Mouse (Mus musculus) WW6 (cell line): ENCODE measurements at regions not wholly inside any gene's neighbourhood (a gene's known extent, or its start where the extent isn't known, plus 50 kb on each side); places are given as distances from the start of the nearest gene placed in this dataset.

Experiments used
- DNase-seq: peaks from one replicate; pipeline ENCODE4 v3.0.0-alpha.2; 2013; ENCODE audit warnings: low read depth, low spot score

DNA sequence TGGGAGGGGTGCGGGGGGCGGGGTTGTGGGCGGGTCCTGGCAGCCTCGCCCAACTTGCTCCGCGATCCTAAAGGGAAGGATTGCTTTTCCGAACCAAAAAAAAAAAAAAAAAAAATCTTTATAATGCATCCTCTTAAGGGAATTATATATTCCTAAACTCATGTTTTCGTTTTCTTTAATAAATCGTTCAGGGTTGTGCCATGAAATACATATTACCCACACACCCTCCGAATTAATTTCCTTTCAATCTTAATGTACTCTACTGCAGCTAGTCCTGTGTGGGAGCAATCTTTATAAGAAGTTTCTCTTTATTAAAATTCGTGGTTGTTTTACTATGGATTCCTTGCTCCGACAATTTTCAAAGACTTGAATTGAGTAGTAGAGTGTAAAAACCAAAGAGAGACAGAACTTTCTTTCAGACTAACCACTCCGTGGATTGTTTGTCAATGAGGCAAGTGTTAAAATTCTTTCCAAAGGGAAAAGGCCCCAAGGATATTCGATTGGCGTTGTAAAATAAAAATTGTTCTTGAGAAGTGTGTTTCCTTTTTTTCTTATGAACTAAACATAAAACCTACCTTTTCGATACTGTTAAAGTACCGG, 253.6 kb upstream of the Nfe2l3 start:
- DNase-seq: no peak

DNA sequence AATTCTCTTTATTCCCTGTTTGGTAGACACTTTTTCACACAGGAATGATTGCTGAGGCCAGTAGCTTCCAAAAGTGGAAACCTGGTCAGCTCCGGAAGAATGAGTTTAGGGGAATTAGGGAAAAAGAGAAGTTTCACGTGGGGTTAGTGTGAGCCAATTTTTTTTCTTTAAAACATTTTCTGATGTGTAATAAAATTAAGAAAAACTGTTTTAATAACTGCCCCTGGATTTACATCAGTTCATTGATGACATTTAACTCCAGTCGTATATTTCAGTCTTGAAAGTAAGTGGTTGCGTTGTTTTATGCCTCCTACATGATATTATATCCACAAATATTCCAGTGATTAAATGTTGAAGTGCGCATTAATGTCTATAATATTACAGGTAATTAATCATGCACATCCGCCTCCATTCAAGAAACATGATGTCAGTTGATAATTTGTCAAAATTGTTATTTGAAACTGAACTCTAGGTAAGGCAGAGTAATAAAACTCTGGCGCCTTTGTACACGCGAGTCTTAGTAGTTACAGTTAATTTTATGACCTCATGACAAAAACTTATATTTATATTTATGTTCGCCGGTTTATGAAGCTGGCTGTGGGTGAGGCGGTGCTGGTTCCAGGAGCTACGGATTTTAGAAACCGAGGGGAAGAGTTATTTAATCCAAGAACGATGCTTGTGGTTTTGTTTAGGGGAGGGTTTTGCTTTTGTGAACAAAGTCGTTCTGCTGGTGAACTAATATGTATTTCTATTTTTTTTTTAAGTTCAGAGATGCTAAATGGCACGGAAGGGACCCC, 252.5 kb upstream of the Nfe2l3 start:
- DNase-seq: no peak

- DNase-seq: no peak
These were observed 251.3 kb upstream of the Nfe2l3 start for GRCm38 (mm10) chr6:51180881-51181875.

- DNase-seq: no peak
These were observed 250.6 kb upstream of the Nfe2l3 start for GRCm38 (mm10) chr6:51181905-51182304.

DNA sequence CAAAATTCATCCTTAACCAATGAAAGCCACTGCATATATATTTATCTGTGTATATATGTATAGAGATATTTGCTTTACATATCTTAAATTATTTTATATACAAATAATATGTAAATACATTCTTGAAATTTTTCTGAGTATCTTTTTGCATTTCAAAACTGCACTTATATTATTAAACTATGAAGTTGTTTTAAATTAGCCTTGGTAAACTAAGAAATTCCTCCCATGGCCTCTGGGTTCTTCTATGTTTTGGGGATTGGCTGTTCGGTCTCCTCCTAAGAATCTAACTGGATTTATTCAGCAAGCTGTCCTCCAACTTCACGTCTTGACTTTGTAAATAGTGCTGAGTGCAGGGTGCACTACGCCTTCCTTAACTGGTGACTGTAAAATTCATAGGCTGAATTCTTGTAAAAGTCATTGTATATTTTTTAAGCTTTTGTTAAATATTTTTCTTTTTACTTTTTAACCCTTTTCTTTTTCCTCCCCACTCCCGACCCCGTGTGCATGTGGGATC, 249.6 kb upstream of the Nfe2l3 start:
- no peak for DNase-seq

DNA sequence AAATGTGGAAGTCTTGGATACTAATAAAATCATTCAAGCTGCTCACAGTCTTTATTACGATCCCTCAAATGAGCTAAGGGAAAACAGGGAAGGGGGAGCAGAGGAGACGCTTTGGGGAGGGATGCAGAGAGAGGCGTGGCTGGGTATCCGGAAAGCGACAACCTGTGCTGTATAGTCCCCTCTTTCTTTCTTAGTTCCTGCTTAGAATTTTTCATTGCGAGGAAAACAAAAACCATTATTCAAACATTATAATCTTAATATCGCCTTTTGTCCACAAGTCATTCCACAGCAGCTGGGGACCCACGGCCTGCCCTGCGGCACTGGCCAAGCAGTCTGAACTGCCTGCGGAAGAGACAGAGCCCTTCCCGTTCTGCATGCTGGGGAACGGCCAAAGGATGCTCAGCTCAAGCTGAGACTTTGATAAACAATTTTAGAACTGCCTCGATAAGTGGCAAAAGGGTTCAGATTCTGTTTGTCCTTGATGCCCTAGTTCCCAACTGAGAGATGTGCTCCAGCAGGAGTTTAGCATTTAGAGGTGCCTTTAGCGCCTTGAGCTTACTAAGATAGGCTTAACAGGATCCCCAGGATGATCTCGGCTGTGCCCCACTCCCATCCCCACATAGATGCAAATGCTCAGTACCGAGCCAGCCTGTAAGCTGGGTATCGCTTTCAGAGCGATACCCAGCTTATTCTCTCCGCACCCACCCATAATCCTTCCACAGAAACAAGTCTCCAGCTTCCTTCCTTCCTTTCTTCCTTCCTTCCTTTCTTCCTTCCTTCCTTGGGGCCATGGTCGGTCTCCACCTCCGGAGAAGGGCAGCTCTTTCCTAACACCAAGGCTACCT, 248.7 kb upstream of the Nfe2l3 start:
- DNase-seq: no peak

GRCm38 (mm10) chr6:51184500-51184899, 248.0 kb upstream of the Nfe2l3 start:
- DNase-seq: no peak

DNA sequence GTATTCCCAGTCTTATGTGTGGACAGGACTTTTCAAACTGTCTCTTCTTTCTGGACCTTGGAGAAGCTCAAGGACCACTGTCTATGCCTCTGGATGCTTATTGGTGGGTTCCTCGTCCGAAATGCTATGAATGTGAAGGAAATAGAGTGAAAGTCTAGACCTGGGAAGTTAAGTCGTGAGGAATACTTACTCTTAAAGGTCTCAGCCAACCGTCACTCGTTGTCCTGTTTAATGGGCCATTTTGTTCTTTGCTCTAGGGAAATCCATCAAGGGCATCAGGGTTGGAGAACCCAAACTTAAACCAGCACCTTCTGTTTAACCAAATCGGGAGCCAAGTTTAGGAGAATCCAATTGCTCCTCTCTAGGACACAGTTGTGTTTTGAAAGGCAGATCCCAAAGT, 247.3 kb upstream of the Nfe2l3 start:
- DNase-seq: no peak

DNA sequence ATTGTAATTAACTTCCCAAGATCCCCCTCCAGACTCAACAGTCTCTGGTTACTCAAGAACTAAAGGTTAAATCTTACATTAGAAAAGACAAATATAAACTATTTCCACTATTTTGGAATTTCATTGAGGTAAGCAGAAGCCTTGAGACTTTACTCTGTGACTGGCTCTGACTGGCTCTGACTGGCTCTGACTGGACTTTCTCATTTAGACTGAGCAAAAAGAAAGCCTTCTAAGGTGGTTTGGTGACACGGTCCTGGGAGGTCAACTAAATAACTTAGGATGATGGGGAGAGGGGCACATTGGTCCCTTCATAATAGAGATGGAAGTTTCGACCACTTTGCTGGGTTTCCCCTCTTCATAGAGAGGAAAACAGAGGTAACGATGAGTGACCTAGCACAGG, 243.3 kb upstream of the Nfe2l3 start:
- no peak for DNase-seq

- DNase-seq: no peak
These were observed 239.6 kb upstream of the Nfe2l3 start for GRCm38 (mm10) chr6:51192826-51193225.

DNA sequence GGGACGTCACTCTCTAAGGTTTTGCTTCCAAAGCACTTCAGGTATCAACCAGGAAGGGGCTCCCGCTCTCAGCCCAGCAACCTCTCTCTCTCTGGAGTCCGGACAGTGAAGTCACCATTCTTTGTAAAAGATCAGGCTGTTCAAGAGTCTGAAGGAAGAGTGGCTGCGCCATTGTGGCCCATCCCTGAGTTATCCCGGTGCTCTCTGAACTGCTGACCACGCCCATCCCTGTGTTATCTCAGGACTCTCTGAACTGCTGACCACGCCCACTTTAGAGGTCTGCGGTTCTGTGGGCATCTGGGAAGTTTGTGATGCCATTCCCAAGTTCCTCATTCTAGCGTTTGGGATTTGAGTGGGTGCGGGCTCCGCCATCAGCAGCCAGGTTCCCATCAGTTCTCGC, 239.1 kb upstream of the Nfe2l3 start:
- peak; percentile 54 for DNase-seq

DNA sequence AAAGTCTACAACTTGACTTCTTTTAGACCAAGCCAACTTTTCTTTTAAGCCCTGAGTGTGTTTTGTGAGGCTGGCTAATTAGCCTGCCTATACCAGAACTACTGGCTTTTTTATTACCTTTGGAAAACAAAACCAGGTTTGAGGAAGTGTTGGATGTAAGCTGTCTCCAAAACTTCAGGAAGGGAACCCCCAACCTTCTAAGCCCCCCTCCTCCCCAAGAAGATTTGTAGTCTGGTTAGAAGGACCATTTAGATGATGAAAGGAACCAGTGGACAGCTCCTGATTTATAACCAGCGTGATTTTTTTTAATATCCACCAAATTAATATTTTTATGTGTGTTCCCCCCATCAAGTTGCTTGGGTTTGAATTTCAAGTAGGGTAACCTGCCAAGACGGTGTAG, 236.1 kb upstream of the Nfe2l3 start:
- no peak for DNase-seq

DNA sequence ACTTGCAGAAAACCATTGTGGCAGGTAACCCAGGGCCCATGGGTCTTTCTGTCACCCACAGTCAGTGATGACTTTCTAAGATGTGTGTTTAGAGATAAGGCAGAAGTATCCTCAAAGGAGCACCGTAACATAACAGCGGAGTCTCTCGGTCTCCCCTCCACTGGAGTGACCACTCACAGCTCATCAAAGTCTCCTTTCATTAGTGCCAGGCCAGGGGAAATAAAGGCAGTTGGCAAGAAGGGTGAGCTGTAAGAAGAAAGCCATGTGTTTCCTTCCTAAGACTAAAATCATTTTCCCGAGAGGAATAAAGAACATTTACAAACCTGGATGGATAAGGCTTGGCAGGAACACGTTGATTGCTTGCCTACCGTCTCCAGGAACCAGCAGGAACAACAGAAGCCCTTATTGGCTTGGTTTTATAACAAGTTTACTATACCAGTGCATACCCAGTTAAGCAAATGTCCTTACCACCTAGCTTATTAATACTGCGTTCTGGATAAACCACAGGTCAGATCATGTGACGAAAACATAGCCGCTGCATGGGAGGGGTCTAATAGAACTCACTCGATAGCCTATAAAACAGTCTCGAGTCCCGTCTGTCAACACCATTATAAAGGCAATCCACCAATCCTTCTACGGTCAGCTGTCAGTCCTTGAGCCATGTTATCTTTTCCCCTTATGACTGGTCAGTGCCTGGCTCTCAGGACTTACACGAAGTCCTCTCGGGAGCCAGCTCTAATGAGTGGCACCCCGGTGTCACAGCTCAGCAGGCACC, 235.3 kb upstream of the Nfe2l3 start:
- no peak for DNase-seq

DNA sequence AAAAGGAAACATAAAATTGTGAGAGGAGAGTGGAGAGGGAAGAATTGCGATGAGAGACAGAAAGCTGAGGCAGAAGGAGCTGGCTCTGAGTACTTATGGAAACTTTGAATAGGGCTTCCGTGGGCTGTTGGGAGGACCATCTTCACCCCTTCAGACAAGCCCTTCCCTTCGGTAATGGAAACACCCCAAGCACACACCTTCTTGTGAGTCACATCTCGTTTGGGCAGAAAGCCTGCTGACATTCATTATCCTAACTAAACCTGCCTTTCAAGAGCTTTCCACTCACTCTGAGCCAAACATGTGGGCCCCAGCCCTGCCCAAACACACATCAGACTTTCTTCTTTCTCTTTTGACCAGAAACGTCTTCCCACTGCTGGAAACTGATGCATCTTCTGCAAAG, 232.3 kb upstream of the Nfe2l3 start:
- DNase-seq: no peak

DNA sequence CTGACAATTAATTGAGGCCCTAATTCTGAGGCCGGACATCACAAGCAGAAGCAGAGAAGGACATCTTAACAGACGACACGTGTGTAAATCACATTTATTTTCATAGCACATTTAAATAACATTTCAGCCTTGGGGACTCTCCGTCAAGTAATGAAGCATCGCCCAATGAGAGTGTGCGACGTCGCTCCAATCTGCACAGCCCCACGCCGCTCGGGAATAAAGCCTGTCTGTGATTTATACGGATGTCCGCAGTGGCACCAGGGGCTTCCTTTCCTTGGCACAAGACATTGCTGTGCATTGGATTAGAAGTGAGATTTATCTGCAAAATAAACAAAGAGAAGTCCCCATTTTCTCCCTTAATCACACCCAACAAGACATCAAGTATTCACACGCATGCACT, 231.6 kb upstream of the Nfe2l3 start:
- no peak for DNase-seq

DNA sequence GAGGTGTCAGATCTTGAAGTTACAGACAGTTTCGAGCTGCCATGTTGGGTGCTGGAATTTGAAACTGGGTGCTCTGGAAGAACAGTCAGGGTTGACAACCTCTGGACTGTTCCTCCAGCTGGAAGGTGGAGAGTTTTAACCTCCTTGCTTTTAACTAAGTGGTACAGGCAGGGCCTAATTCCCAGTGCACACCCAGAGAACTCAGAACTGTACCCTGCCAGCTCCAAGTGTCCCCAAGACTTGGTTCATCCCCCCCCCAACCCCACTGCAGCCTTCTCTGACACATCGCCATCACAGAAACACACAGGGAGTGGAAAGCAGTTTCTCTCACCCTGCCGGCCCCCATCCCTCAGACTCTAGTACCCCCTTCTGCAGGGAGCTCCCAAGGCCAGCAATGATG, 228.2 kb upstream of the Nfe2l3 start:
- DNase-seq: no peak

DNA sequence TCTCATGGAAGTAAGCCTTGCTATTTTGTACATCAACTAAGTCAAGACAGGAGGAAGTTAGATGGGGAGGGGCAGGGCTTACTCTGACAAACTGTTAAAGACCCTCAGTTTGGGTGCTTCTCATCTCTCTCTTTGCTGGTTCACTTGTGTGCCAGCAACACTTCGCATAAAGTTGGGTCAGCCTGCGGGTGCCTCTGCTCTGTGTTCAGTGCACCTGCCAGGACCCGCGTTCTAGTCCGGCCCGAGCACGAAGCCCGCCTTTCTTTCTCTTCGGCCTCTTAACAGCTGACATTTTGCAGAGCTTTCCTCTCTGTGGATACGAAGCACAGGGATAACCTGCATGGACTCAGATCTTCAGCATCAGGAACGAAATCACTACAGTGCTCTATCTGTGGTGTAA, 227.1 kb upstream of the Nfe2l3 start:
- no peak for DNase-seq

- DNase-seq: no peak
These were observed 225.6 kb upstream of the Nfe2l3 start for GRCm38 (mm10) chr6:51206712-51207505.

DNA sequence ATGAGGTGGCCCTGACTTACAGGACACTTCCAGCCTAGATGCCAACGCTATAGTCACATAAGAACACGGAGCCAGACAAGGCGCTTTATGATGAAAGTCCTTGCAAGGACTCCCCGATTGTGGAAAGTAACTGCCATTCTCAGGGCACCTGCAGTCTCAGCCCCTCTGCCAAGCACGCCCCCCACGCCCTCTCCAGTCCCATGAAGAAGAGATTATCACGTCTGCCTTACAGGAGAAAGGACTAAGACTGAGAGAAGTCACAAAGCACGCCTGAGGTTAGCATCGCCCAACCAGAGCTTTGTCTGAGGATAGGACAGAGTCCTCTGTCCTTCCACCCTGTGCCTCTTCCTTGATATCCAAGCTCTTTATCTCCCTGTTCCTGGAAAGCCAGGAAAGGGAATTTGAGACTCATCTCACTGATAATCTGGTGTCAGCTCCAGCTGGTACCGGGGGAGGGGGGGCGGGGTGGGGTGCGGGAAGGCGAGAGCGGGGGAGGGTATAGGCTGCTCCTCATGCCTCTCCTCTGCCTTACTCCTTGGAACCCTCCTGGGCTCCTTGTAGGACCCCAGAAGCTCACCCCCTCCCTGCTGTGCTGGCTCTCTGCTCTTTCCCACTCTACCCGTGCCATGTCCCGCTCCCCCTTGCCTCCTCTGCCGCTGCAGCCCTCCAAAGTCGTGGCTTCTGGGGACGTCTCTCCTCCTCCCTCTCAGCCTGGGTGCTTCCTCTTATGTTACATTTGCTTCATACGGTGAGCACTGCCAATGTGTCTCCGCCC, 224.7 kb upstream of the Nfe2l3 start:
- DNase-seq: no peak
